Mouse (Mus musculus) right cerebral cortex, postnatal 36 days (tissue): ENCODE measurements around the gene Sprtn.

ENCODE experiments used
- DNase-seq, 2 experiments: peaks; one replicate each; pipeline ENCODE4 v3.0.0; 2022; ENCODE audit warnings: low spot score in 2 of 2, mixed read lengths in 1 of 2

Sprtn gene

GRCm38 (mm10) chr8:124944406-124944805 is 46.7 kb downstream of the Sprtn start:
- no peak for DNase-seq

- no peak for DNase-seq
Measured at GRCm38 (mm10) chr8:124947865-124948732, 50.4 kb downstream of the Sprtn start.

DNA sequence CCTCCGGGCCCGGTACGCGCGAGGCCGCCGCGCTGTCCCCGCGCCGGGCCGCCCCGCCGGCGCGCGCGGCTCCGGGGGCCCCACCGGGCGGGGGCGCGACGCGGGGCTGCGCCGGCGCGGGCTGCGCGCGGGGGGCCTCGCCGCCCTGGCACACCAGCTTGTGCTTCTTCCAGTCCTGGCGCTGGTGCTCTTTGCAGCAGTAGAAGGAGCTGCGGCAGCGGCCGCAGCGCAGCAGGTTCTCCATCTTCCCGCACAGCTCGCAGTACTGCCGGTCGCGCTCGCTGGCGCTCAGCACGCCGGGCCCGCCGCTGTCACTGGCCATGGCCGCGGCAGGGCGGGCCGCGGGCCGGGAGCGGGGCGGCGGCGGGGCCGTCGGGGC is 51.0 kb downstream of the Sprtn start:
- DNase-seq: no peak

- peak; percentile 51 to 70 for DNase-seq
Measured at GRCm38 (mm10) chr8:124949209-124950068, 51.8 kb downstream of the Sprtn start, which contains the start of gene Egln1. Egln1 (minus strand) TSS chr8:124949324.

DNA sequence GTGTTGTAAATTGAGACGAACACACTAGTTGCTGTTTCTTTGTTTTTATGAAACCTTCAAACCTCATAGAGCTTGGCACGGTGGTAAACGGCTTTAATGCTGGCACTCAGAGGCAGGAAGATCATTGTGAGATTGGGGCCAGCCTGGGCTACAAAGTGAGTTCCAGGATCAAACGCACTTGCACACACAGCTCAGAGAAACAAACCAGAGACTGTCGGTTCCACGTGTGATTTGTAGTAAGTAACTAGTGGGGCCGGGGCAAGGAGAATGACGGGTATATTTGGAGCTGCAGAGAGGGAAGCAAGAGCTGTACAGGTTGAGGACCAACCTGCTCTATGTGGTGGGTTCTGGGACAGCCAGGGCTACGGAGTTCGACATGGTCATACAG is 52.4 kb downstream of the Sprtn start:
- DNase-seq: no peak

DNA sequence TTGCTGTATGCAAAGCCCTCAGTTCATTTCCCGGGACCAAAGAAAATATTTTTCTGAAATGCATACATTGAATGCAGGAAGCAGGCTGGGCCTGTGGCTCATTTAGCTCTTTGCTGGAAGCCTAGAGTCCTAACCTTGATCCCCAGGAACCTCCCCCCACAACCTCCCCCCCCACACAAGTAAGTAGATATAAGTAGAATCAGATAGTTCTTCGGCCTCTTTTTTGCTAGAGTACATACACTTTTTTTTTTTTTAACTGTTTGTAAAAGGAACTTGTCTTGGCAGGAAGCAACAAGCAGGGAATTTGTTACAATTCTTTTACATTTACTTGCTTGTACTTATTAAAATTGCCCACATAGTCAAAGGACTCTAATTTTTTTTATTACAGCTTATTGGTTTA is 53.2 kb downstream of the Sprtn start:
- no peak for DNase-seq

DNA sequence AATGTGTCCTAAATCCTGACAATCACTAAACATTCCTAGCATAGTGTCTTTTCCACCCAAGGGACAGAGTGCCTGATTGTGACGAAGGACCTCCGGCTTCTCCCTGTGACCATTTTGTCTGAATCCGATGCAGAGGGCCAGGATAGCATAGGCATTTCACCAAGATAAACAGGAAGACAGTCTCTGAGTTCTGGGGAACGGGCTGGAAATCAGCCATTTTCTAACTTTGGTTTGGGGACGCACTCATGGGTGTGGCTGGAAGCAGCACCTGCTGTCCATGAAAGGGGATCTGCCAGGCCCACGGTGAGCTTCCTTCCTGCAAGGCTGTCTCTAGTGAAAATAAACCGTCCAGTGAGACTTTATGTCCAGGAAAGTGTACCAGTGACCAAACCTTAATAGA is 55.5 kb downstream of the Sprtn start:
- no peak for DNase-seq

GRCm38 (mm10) chr8:124954572-124955082 is 56.9 kb downstream of the Sprtn start:
- no peak for DNase-seq
